Mouse (Mus musculus) liver, embryonic 13.5 days (tissue): ENCODE measurements around the gene Zfp512. TPM values are rescaled to one million over a fixed set of nuclear protein-coding genes. Genes with fewer than 3 reads are reported as not detected.
"Not testable (repeated sequence)": the region's sequence is repeated elsewhere in the genome, so short reads cannot be mapped to it uniquely, and the experiment has no call there.

Experiments
- ATAC-seq: fragments of 200-750 bp; cut with Nextera tagmentation; 2 replicates; pipeline ENCODE4 v1.8.0; 2017; ENCODE audit warnings: low read depth, mild to moderate bottlenecking, moderate number of reproducible peaks, moderate library complexity
- DNase-seq: peaks from one replicate; pipeline ENCODE4 v3.0.0; 2022
- H3K27ac ChIP-seq: fragments of 300-500 bp; sonication (generic); 2 replicates; pipeline ENCODE4 v1.5.1; 2015; ENCODE audit warnings: moderate library complexity, mild to moderate bottlenecking, inconsistent platforms
- H3K27me3 ChIP-seq: fragments of 300-500 bp; sonication (generic); 2 replicates; pipeline ENCODE4 v1.6.1; 2015; ENCODE audit warnings: mild to moderate bottlenecking, inconsistent platforms
- H3K36me3 ChIP-seq: fragments of 300-500 bp; sonication (generic); 2 replicates; pipeline ENCODE4 v1.6.1; 2015; ENCODE audit warnings: mild to moderate bottlenecking, inconsistent platforms
- H3K4me1 ChIP-seq: fragments of 300-500 bp; sonication (generic); replicated peaks from 2 replicates; pipeline ENCODE4 v1.6.1; 2015; ENCODE audit warnings: inconsistent platforms
- H3K4me2 ChIP-seq: fragments of 300-500 bp; sonication (generic); 2 replicates; pipeline ENCODE4 v1.6.1; 2015; ENCODE audit warnings: inconsistent platforms, mild to moderate bottlenecking, moderate library complexity
- H3K4me3 ChIP-seq: fragments of 300-500 bp; sonication (generic); replicated peaks from 2 replicates; pipeline ENCODE4 v1.5.1; 2015; ENCODE audit warnings: mild to moderate bottlenecking, inconsistent platforms
- H3K9ac ChIP-seq: fragments of 300-500 bp; sonication (generic); 2 replicates; pipeline ENCODE4 v1.6.1; 2015; ENCODE audit warnings: mild to moderate bottlenecking, inconsistent platforms
- H3K9me3 ChIP-seq: fragments of 300-500 bp; sonication (generic); replicated peaks from 2 replicates; pipeline ENCODE4 v1.6.1; 2016; ENCODE audit warnings: inconsistent platforms
- WGBS: fragments of 180-500 bp; shearing (Covaris S2); methylation state at CpG from one replicate; pipeline ENCODE4 v1.1.7; 2015; ENCODE audit not compliant: insufficient replicate concordance; 5-methylcytosine and 5-hydroxymethylcytosine counted together
- polyA plus RNA-seq: library from polyadenylated mRNA; unstranded; fragments of >200 nt; fragmentation: Nextera tagmentation; extraction: Ambion mirVana; gene quantifications from 2 replicates; pipeline ENCODE4 v1.2.1, GENCODE M21; 2015

The Zfp512 gene
- 14.5 and 16.3 TPM in 2 replicates for polyA plus RNA-seq

- H3K27ac ChIP-seq = peak within 1 kb of the TSS; percentile 66; the same call in 1 of the 2 replicates
- 7% methylated on average over 23 of the region's 23 CpGs for WGBS
- peak within 1 kb of the TSS; percentile 71 for H3K4me3 ChIP-seq
- no peaks in the 10 kb centered on the region for H3K9me3 ChIP-seq
- peak within 1 kb of the TSS; percentile 90 for H3K4me2 ChIP-seq
- H3K9ac ChIP-seq = peak within 1 kb of the TSS; percentile 81
- peaks cover 23% of the 10 kb centered on the region for H3K4me1 ChIP-seq
- ATAC-seq = peak; percentile 98
- no peaks in the 10 kb centered on the region for H3K27me3 ChIP-seq
- DNase-seq = peak; percentile 92
- H3K36me3 ChIP-seq = no peaks in the 10 kb centered on the region
Observed at GRCm38 (mm10) chr5:31451878-31452561, at the start of gene Zfp512. Gene Zfp512 (plus strand): TSS chr5:31452431.

- H3K9ac ChIP-seq, H3K36me3 ChIP-seq, ATAC-seq, DNase-seq, H3K27me3 ChIP-seq, H3K9me3 ChIP-seq, H3K27ac ChIP-seq, H3K4me1 ChIP-seq, H3K4me3 ChIP-seq, H3K4me2 ChIP-seq: not testable (repeated sequence)
- WGBS = 85% methylated on average over 9 of the region's 9 CpGs
Observed at GRCm38 (mm10) chr5:31434727-31435126, 17.5 kb upstream of the Zfp512 start.

- peaks cover 23% of the 10 kb centered on the region for H3K4me1 ChIP-seq
- H3K27me3 ChIP-seq = no peaks in the 10 kb centered on the region
- DNase-seq (no peak), ATAC-seq (no peak)
- WGBS = 33% methylated on average over 2 of the region's 2 CpGs
- H3K9me3 ChIP-seq = no peaks in the 10 kb centered on the region
- H3K4me2 ChIP-seq = peak overlapping the region; percentile 90; the same call in 1 of the 2 replicates
- 0 out of 2 replicates have a peak overlapping the region, but pooled peaks have one; percentile 32 for H3K27ac ChIP-seq
- peak overlapping the region; percentile 71; the same call in 1 of the 2 replicates for H3K4me3 ChIP-seq
- H3K36me3 ChIP-seq = no peaks in the 10 kb centered on the region
- H3K9ac ChIP-seq = 0 out of 2 replicates have a peak overlapping the region, but pooled peaks have one; percentile 81
Observed at GRCm38 (mm10) chr5:31451336-31451735, 895 bp upstream of the Zfp512 start.

- Histone ChIP-seq H3K36me3 (no peaks in the 10 kb centered on the region), H3K4me2 (peak overlapping the region; percentile 90), H3K27me3 (no peaks in the 10 kb centered on the region), H3K27ac (peak overlapping the region; percentile 66; the same call in 1 of the 2 replicates), H3K9ac (peak overlapping the region; percentile 81), H3K4me3 (peak overlapping the region; percentile 71), H3K4me1 (peaks cover 23% of the 10 kb centered on the region), H3K9me3 (no peaks in the 10 kb centered on the region)
- peak; percentile 59 for ATAC-seq
- 0% methylated on average over 11 of the region's 11 CpGs for WGBS
- no peak for DNase-seq
Observed at GRCm38 (mm10) chr5:31452562-31452878, 289 bp downstream of the Zfp512 start.

- Histone ChIP-seq H3K4me1 (peaks cover 23% of the 10 kb centered on the region), H3K9me3 (no peaks in the 10 kb centered on the region), H3K4me2 (peak overlapping the region; percentile 90), H3K27me3 (no peaks in the 10 kb centered on the region), H3K27ac (peak overlapping the region; percentile 43; the same call in 1 of the 2 replicates), H3K4me3 (peak overlapping the region; percentile 71), H3K9ac (peak overlapping the region; percentile 81), H3K36me3 (no peaks in the 10 kb centered on the region)
- WGBS = 7% methylated on average over 7 of the region's 7 CpGs
- no peak for ATAC-seq
- DNase-seq = no peak
Observed at GRCm38 (mm10) chr5:31452886-31453410, 717 bp downstream of the Zfp512 start.

GRCm38 (mm10) chr5:31467798-31468197 lies 15.6 kb downstream of the Zfp512 start:
- Histone ChIP-seq H3K4me3 (no peak overlapping the region), H3K9ac (no peak overlapping the region), H3K36me3 (peaks cover 68% of the 10 kb centered on the region), H3K4me1 (no peaks in the 10 kb centered on the region), H3K9me3 (no peaks in the 10 kb centered on the region), H3K27ac (no peak overlapping the region), H3K27me3 (no peaks in the 10 kb centered on the region), H3K4me2 (no peak overlapping the region)
- ATAC-seq = no peak
- 80% methylated on average over 3 of the region's 3 CpGs for WGBS
- DNase-seq = no peak

- Histone ChIP-seq H3K4me1 (no peaks in the 10 kb centered on the region), H3K9me3 (no peaks in the 10 kb centered on the region), H3K36me3 (peaks cover 87% of the 10 kb centered on the region), H3K4me3 (no peak overlapping the region), H3K27ac (no peak overlapping the region), H3K27me3 (no peaks in the 10 kb centered on the region), H3K4me2 (no peak overlapping the region), H3K9ac (no peak overlapping the region)
- DNase-seq (no peak), ATAC-seq (no peak)
- WGBS = 85% methylated on average over 6 of the region's 6 CpGs
Observed at GRCm38 (mm10) chr5:31469711-31470110, 17.5 kb downstream of the Zfp512 start.

- 75% methylated on average over 7 of the region's 7 CpGs for WGBS
- peaks cover 88% of the 10 kb centered on the region for H3K36me3 ChIP-seq
Observed at GRCm38 (mm10) chr5:31470334-31470733, 18.1 kb downstream of the Zfp512 start.

GRCm38 (mm10) chr5:31480536-31480935 lies 28.3 kb downstream of the Zfp512 start:
- Histone ChIP-seq H3K27ac (no peak overlapping the region), H3K36me3 (peaks cover 70% of the 10 kb centered on the region), H3K9ac (no peak overlapping the region), H3K9me3 (no peaks in the 10 kb centered on the region), H3K27me3 (no peaks in the 10 kb centered on the region), H3K4me1 (no peaks in the 10 kb centered on the region), H3K4me3 (no peak overlapping the region), H3K4me2 (no peak overlapping the region)
- DNase-seq = no peak
- ATAC-seq = no peak
- 82% methylated on average over 4 of the region's 4 CpGs for WGBS

More at GRCm38 (mm10) chr5:31470334-31470733, 18.1 kb downstream of the Zfp512 start:
- no peaks in the 10 kb centered on the region for H3K9me3 ChIP-seq
- H3K27me3 ChIP-seq = no peaks in the 10 kb centered on the region
- ATAC-seq (no peak), DNase-seq (no peak)
- H3K9ac ChIP-seq = no peak overlapping the region
- no peak overlapping the region for H3K4me2 ChIP-seq
- no peak overlapping the region for H3K27ac ChIP-seq
- H3K4me3 ChIP-seq = no peak overlapping the region
- no peaks in the 10 kb centered on the region for H3K4me1 ChIP-seq

GRCm38 (mm10) chr5:31485440-31485839 lies 33.2 kb downstream of the Zfp512 start, which contains the start of gene 4930548H24Rik:
Gene 4930548H24Rik (plus strand): TSS chr5:31485740.
- no peak within 1 kb of the TSS for H3K27ac ChIP-seq
- peaks cover 23% of the 10 kb centered on the region for H3K36me3 ChIP-seq
- ATAC-seq = no peak
- H3K4me1 ChIP-seq = no peaks in the 10 kb centered on the region
- no peaks in the 10 kb centered on the region for H3K9me3 ChIP-seq
- H3K9ac ChIP-seq = no peak within 1 kb of the TSS
- H3K4me3 ChIP-seq = no peak within 1 kb of the TSS
- no peak for DNase-seq
- 77% methylated on average over 3 of the region's 3 CpGs for WGBS
- peaks cover under 1% of the 10 kb centered on the region; the same call in 1 of the 2 replicates for H3K27me3 ChIP-seq
- no peak within 1 kb of the TSS for H3K4me2 ChIP-seq

GRCm38 (mm10) chr5:31487889-31488288 lies 35.7 kb downstream of the Zfp512 start:
- DNase-seq (no peak), ATAC-seq (no peak)
- Histone ChIP-seq H3K36me3 (no peaks in the 10 kb centered on the region), H3K27ac (no peak overlapping the region), H3K4me1 (no peaks in the 10 kb centered on the region), H3K4me2 (no peak overlapping the region), H3K9ac (no peak overlapping the region), H3K9me3 (no peaks in the 10 kb centered on the region), H3K27me3 (peaks cover 5% of the 10 kb centered on the region), H3K4me3 (no peak overlapping the region)
- WGBS = 65% methylated on average over 3 of the region's 3 CpGs
